In the genomic region with DNA sequence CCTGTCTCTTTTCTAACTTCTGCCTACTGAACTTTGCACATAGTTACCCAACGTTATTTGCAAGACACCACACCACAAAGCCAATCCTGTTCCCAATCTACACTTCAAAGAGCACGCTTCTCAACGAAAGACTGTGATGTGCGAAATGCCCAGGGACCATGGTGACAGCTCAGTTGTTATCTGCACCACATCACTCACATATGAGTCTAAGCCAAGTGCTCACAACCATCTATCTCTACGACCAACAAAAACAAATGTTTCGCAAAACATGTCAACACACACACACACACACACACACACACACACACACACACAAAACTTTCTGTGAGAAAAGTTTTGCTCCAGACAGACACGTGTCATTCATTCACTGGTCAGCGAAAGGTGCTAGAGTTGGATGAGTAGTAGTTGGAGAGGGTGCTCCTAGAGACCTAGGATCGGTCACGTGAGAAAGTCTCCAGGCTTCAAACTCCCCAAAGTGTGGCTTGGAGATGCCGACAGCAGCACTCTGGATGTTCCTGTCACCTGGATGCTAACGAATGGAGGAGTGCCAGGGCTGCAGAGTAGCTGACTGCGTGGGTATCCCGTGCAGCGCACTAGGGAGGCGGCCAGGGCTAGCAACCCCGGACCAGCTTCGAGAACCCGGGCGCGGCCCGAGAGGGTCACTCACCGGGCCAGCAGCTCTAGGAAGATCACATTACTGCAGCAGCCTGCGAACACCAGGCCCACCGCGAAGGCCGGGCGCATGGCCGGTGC, we compare ENCODE assay signal across 8 mouse cellular contexts. TPM values are rescaled to one million over a fixed set of nuclear protein-coding genes. Genes with fewer than 3 reads are reported as not detected.
DNase-seq lines count a peak whose midpoint lies in the region; ATAC-seq lines count a peak whose summit lies in the region.

No protein-coding gene starts in this region.

- peak overlapping the region; percentile 79 for H3K9ac ChIP-seq in embryonic facial prominence, embryonic 14.5 days (ENCODE audit: low read depth, low read length)

- H3K9me3 ChIP-seq in heart, embryonic 10.5 days, result no peaks in the 10 kb centered on the region
- no peaks in the 10 kb centered on the region for H3K9me3 ChIP-seq in embryonic facial prominence, embryonic 14.5 days (ENCODE audit: control insufficient read depth, low read length)

- WGBS in heart, embryonic 10.5 days, result 2% methylated on average over 29 of the region's 29 CpGs
- 3% methylated on average over 23 of the region's 29 CpGs for WGBS in embryonic facial prominence, embryonic 14.5 days

- peak overlapping the region; percentile 94 for H3K4me3 ChIP-seq in heart, embryonic 10.5 days
- peak overlapping the region; percentile 92 for H3K4me3 ChIP-seq in embryonic facial prominence, embryonic 14.5 days (ENCODE audit: low read depth, low read length)

- DNase-seq in heart, embryonic 10.5 days (ENCODE audit: low spot score), result no peak
- DNase-seq in heart, adult 9 months (ENCODE audit: low spot score in 2 of 2), result no peak
- DNase-seq in CD4-positive, CD25-positive, alpha-beta regulatory T cell, adult 2 months (ENCODE audit: low read depth, low spot score), result peak; percentile 60
- DNase-seq in embryonic facial prominence, embryonic 14.5 days (ENCODE audit: low spot score), result peak; percentile 33
- peak; percentile 42 to 49 for DNase-seq in kidney, postnatal 36 days
- DNase-seq in ovary, postnatal 36 days (ENCODE audit: low spot score), result no peak
- DNase-seq in cerebellum, adult 9-11 months, result no peak

- H3K27me3 ChIP-seq in heart, embryonic 10.5 days (ENCODE audit: insufficient read depth, poor library complexity, severe bottlenecking), result no peaks in the 10 kb centered on the region
- no peaks in the 10 kb centered on the region for H3K27me3 ChIP-seq in embryonic facial prominence, embryonic 14.5 days (replicated peaks; ENCODE audit: control insufficient read depth, insufficient read depth, low read length)

- H3K4me2 ChIP-seq in embryonic facial prominence, embryonic 14.5 days (ENCODE audit: low read depth, low read length), result peak overlapping the region; percentile 75

- H3K27ac ChIP-seq in heart, embryonic 10.5 days, result peak overlapping the region; percentile 94
- peak overlapping the region; percentile 75 for H3K27ac ChIP-seq in embryonic facial prominence, embryonic 14.5 days (replicated peaks; ENCODE audit: low read depth, low read length)

- peaks cover 4% of the 10 kb centered on the region; the same call in 1 of the 2 replicates for H3K36me3 ChIP-seq in heart, embryonic 10.5 days
- H3K36me3 ChIP-seq in embryonic facial prominence, embryonic 14.5 days (ENCODE audit: control insufficient read depth, insufficient read depth, low read length), result no peaks in the 10 kb centered on the region

- H3K4me1 ChIP-seq in heart, embryonic 10.5 days, result peaks cover 40% of the 10 kb centered on the region
- H3K4me1 ChIP-seq in embryonic facial prominence, embryonic 14.5 days (ENCODE audit: control insufficient read depth, insufficient read depth, low read length), result peaks cover 15% of the 10 kb centered on the region

- peak; percentile 84 for ATAC-seq in embryonic facial prominence, embryonic 14.5 days (ENCODE audit: low read depth)
- 0 out of 2 replicates have a peak, but pooled peaks have one; percentile 0 for ATAC-seq in monocyte, adult 5-6 weeks (replicated peaks; ENCODE audit: insufficient number of reproducible peaks, low FRiP score, low TSS enrichment, poor library complexity, severe bottlenecking)

RNA-seq across cellular contexts. Expression of a gene that starts 0.6 kb away (rescaled TPM):
- 43.2 and 46.3 TPM in 2 replicates for polyA plus RNA-seq in heart, embryonic 10.5 days (2016; fragmentation: Nextera tagmentation; extraction: Ambion mirVana)
- polyA plus RNA-seq in embryonic facial prominence, embryonic 14.5 days (2014; fragmentation: Nextera tagmentation; extraction: Ambion mirVana), result 54.1 and 56.6 TPM in 2 replicates
- 16.8 to 32.7 TPM (median 29.1 TPM) in 3 replicates for total RNA-seq in monocyte, adult 5-6 weeks (2017)

Comparison
In these comparisons a context has a peak if more than half of its experiments do, and no peak if none do; other contexts are left out.
1. DNase-seq: peak in CD4-positive, CD25-positive, alpha-beta regulatory T cell, adult 2 months (single experiment), embryonic facial prominence, embryonic 14.5 days (single experiment) and kidney, postnatal 36 days (2 of 2); none in heart, embryonic 10.5 days (single experiment), heart, adult 9 months (0 of 2), ovary, postnatal 36 days (single experiment) and cerebellum, adult 9-11 months (single experiment).